Mouse (Mus musculus) midbrain, embryonic 16.5 days (tissue): ENCODE measurements at regions not wholly inside any gene's neighbourhood (a gene's known extent, or its start where the extent isn't known, plus 50 kb on each side); places are given as distances from the start of the nearest gene placed in this dataset.

Experiments
- ATAC-seq: fragments of 200-750 bp; cut with Nextera tagmentation; 2 replicates; pipeline ENCODE4 v1.8.0; 2017; ENCODE audit warnings: moderate TSS enrichment
- H3K27ac ChIP-seq: fragments of 300-500 bp; sonication (generic); 2 replicates; pipeline ENCODE4 v1.5.1; 2014; ENCODE audit warnings: mild to moderate bottlenecking, low read length, mixed read lengths
- H3K27me3 ChIP-seq: fragments of 300-500 bp; sonication (generic); 2 replicates; pipeline ENCODE4 v1.6.1; 2014; ENCODE audit warnings: low read depth, low read length, mixed read lengths; ENCODE audit not compliant: control insufficient read depth, insufficient read depth
- H3K36me3 ChIP-seq: fragments of 300-500 bp; sonication (generic); 2 replicates; pipeline ENCODE4 v1.6.1; 2014; ENCODE audit warnings: mild to moderate bottlenecking, low read length, moderate library complexity, mixed read lengths; ENCODE audit not compliant: control insufficient read depth, insufficient read depth
- H3K4me1 ChIP-seq: fragments of 300-500 bp; sonication (generic); 2 replicates; pipeline ENCODE4 v1.6.1; 2014; ENCODE audit warnings: mild to moderate bottlenecking, low read length, mixed read lengths; ENCODE audit not compliant: control insufficient read depth, insufficient read depth
- H3K4me2 ChIP-seq: fragments of 300-500 bp; sonication (generic); 2 replicates; pipeline ENCODE4 v1.6.1; 2014; ENCODE audit warnings: mild to moderate bottlenecking, low read length, mixed read lengths
- H3K4me3 ChIP-seq: fragments of 300-500 bp; sonication (generic); 2 replicates; pipeline ENCODE4 v1.5.1; 2014; ENCODE audit warnings: low read depth, mild to moderate bottlenecking, low read length, moderate library complexity, mixed read lengths
- H3K9ac ChIP-seq: fragments of 300-500 bp; sonication (generic); 2 replicates; pipeline ENCODE4 v1.6.1; 2014; ENCODE audit warnings: low read depth, low read length, mixed read lengths
- H3K9me3 ChIP-seq: fragments of 300-500 bp; sonication (generic); replicated peaks from 2 replicates; pipeline ENCODE4 v1.6.1; 2014; ENCODE audit warnings: mild to moderate bottlenecking, low read length, mixed read lengths; ENCODE audit not compliant: control insufficient read depth, poor library complexity, severe bottlenecking
- WGBS: fragments of 180-500 bp; shearing (Covaris S2); extraction: QIAGEN DNeasy Blood & Tissue Kit; methylation state at CpG from one replicate; pipeline ENCODE4 v1.1.7; 2014; 5-methylcytosine and 5-hydroxymethylcytosine counted together

DNA sequence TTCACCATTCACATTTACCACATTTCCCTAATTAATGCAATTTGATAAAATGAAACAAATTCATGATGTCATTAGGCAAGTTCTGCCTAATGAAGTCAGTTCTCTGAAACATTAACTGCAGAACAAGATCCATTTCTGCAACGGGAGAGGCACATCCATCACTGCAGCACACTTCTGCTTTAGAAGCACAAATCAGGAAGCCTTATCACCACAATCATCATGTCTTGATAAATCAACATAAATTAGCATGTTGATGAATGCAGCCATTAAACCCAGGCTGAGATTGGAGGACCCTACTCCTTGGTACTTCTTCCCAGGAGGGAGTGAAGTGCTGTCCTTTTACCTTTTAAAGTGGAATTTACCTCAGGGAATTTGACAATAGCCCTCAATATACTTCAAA, 1195.4 kb downstream of the Defb40 start:
- Histone ChIP-seq H3K27me3 (no peaks in the 10 kb centered on the region), H3K4me3 (no peak overlapping the region), H3K4me2 (no peak overlapping the region), H3K4me1 (no peaks in the 10 kb centered on the region), H3K36me3 (no peaks in the 10 kb centered on the region), H3K9me3 (no peaks in the 10 kb centered on the region), H3K27ac (no peak overlapping the region), H3K9ac (no peak overlapping the region)
- ATAC-seq, result no peak
- WGBS, result 37% methylated on average over 1 of the region's 1 CpGs

DNA sequence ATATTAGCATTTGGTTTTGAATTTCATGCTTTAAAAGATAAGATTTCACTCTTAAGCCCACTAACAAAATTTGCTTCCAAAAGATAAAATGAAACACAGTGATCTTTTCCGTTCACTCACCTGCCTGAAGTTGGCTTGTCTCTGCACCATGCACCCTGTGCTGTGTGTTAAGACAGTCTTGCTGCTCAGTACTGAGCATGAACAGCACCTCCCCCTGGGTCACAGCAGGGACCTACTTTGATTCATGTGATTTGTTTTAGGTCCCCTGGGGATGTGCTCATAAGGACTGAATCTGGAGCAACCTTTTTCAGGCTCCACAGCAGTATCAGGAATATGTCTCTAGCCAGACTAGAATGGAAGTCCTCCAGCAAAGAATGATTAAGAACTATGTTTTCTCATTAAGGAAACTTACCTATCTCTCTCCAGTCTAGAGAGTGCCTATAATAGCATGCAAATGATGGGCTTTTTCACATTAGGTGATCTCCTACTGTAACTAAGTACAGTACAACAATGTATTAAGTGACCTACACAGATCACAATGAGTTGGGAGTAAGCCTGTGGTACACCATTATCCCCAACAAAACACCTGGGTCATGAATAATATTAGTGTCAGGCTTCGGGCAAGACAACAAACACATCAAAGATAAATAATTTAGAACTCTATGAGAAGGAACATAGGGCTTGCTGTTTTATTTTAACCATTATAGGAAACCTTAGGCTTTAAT, 1196.3 kb downstream of the Defb40 start:
- no peak overlapping the region for H3K4me2 ChIP-seq
- H3K27me3 ChIP-seq, result no peaks in the 10 kb centered on the region
- no peak for ATAC-seq
- H3K27ac ChIP-seq, result no peak overlapping the region
- H3K36me3 ChIP-seq, result no peaks in the 10 kb centered on the region
- H3K4me3 ChIP-seq, result no peak overlapping the region
- 78% methylated on average over 2 of the region's 2 CpGs for WGBS
- H3K9me3 ChIP-seq, result no peaks in the 10 kb centered on the region
- no peak overlapping the region for H3K9ac ChIP-seq
- no peaks in the 10 kb centered on the region for H3K4me1 ChIP-seq

DNA sequence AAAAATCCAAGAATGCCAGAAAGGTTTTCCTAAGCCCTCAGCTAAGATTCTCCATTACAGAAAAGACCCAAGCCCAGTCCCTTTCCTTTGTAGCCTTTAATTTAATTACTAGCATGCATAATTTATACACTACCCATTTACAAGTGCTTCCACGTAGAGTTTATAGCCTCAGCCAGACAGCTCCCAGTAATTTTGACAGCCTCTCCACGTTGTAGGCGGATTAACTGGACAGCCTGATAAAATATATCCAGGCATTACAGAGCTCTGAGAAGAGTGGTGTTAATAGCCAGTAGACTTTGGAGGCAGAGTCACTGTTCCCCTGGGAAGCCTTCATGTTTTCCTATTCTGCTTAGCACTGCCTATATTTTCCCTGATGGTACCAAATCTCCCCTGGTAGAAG, 1202.6 kb downstream of the Defb40 start:
- ATAC-seq, result peak; percentile 68
- no peak overlapping the region for H3K4me3 ChIP-seq
- no peaks in the 10 kb centered on the region for H3K9me3 ChIP-seq
- no peaks in the 10 kb centered on the region for H3K36me3 ChIP-seq
- no peak overlapping the region for H3K9ac ChIP-seq
- H3K27ac ChIP-seq, result no peak overlapping the region
- WGBS, result 34% methylated on average over 3 of the region's 3 CpGs
- no peak overlapping the region for H3K4me2 ChIP-seq
- H3K27me3 ChIP-seq, result no peaks in the 10 kb centered on the region
- peaks cover 4% of the 10 kb centered on the region; the same call in 1 of the 2 replicates for H3K4me1 ChIP-seq

DNA sequence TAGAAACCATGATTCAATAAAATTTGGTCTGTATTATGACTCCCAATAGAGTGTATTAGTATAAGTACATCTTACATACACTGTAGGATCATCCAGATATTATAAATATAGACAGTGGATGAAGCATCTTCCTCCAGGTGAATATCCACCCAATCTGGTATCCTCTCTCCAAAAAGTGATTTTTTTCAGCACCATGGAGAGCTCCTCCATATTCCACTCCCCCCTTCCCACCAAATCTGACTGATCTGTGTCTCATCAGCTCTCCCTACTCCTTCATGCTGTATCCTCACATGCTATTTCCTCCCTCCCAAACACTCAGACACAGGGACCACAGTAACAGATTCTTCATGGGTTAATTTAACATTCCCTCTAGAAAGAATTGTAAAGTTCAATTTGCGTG, 1204.7 kb downstream of the Defb40 start:
- Histone ChIP-seq H3K4me2 (no peak overlapping the region), H3K36me3 (no peaks in the 10 kb centered on the region), H3K9ac (no peak overlapping the region), H3K27me3 (no peaks in the 10 kb centered on the region), H3K27ac (no peak overlapping the region), H3K9me3 (no peaks in the 10 kb centered on the region), H3K4me1 (peaks cover 4% of the 10 kb centered on the region; the same call in 1 of the 2 replicates), H3K4me3 (no peak overlapping the region)
- ATAC-seq, result no peak
- WGBS, result 91% methylated on average over 1 of the region's 1 CpGs

DNA sequence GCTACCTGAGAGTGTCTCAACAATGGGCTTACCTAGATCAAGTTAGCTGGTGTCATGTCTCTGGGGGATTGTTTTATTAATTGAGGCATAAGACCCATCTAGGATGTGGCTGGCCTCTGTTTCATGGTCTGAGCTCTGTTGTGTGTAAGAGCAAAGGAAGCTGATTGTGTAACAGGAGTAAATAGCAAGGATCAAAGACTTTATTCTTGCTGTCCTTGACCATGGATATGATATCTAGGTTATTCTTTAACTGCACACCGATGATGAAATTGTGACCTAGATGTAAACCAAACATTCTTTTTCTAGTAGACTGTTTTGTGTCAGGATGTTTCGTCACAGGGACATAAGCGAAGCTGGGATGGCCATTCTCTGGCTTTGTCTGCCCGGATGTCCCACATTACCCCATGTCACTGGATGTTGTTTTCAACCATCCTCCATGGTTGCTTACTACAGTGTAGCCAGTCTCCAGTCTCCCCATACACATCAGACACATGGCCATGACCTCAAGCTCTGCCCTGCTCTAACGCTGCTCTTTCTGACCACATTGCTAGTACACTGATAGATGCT, 1210.5 kb downstream of the Defb40 start:
- H3K4me2 ChIP-seq, result no peak overlapping the region
- no peaks in the 10 kb centered on the region for H3K4me1 ChIP-seq
- no peak for ATAC-seq
- no peaks in the 10 kb centered on the region for H3K36me3 ChIP-seq
- no peak overlapping the region for H3K4me3 ChIP-seq
- no peaks in the 10 kb centered on the region for H3K27me3 ChIP-seq
- H3K9me3 ChIP-seq, result no peaks in the 10 kb centered on the region
- 94% methylated on average over 5 of the region's 5 CpGs for WGBS
- H3K27ac ChIP-seq, result no peak overlapping the region
- H3K9ac ChIP-seq, result no peak overlapping the region

DNA sequence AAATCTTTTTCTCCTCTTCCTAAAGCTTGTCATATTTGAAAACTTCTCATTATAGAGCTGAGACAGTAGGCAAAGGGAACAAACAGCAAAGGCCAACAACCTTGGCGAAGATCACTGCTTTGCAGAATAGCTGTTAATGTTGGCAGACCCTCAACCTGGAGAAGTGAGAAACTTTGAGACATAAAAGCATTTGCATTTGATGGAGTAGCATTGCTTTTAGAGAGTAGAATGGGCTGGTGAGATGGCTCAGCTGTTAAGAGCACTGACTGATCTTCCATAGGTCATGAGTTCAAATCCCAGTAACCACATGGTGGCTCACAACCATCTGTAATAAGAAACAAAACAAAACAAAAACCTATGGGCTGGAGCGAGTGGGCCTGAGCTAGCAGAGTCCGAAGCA, 1253.4 kb downstream of the Defb40 start:
- WGBS, result 84% methylated on average over 3 of the region's 3 CpGs
- H3K4me3 ChIP-seq, result no peak overlapping the region
- H3K4me1 ChIP-seq, result no peaks in the 10 kb centered on the region
- no peak for ATAC-seq
- H3K4me2 ChIP-seq, result no peak overlapping the region
- H3K27ac ChIP-seq, result no peak overlapping the region
- no peaks in the 10 kb centered on the region for H3K27me3 ChIP-seq
- H3K36me3 ChIP-seq, result no peaks in the 10 kb centered on the region
- no peak overlapping the region for H3K9ac ChIP-seq
- H3K9me3 ChIP-seq, result no peaks in the 10 kb centered on the region

DNA sequence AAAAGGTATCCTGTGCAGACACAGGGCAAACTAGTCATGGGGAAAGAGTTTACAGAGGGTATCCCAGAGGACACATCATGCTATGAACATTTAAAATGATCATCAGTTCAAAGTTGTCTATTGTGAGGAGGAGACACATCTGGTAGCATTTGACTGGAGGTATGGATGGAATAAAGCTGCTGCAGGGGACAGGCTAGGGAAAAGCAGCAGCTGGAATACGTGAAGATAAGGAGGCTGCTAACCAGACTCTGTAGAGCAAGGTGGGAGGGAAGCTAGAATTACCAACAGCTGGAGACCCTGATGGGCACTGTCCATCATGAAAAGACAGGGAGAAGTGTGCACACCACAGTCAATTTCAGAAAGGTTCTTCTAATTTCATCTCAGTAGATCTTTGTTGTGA, 1268.9 kb downstream of the Defb40 start:
- ATAC-seq, result no peak
- Histone ChIP-seq H3K9ac (no peak overlapping the region), H3K4me2 (no peak overlapping the region), H3K36me3 (no peaks in the 10 kb centered on the region), H3K4me3 (no peak overlapping the region), H3K27ac (no peak overlapping the region), H3K9me3 (no peaks in the 10 kb centered on the region), H3K27me3 (no peaks in the 10 kb centered on the region), H3K4me1 (no peaks in the 10 kb centered on the region; the same call in 1 of the 2 replicates)
- 75% methylated on average over 1 of the region's 1 CpGs for WGBS

DNA sequence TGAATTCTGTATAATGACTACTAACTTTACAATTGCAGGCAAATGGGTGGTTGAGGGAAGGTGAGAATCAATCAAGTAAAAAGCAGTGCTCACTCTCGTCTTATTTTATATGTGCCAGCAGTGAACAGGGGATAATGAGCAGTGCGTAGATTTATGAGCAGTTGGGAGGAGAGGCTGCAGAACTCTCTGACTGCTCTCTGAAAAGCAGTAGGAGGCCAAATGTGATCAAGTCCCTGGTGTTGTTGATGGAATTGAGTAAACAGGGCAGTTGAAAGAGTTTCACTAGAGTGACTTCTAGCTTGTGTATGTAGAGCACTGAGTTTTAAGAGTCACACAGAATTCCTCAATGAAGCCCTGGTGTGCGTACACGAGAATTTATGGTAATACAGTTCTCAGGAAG, 1269.6 kb downstream of the Defb40 start:
- H3K4me2 ChIP-seq, result no peak overlapping the region
- no peak overlapping the region for H3K4me3 ChIP-seq
- no peak overlapping the region for H3K9ac ChIP-seq
- H3K36me3 ChIP-seq, result no peaks in the 10 kb centered on the region
- no peak for ATAC-seq
- no peak overlapping the region for H3K27ac ChIP-seq
- 89% methylated on average over 4 of the region's 4 CpGs for WGBS
- no peaks in the 10 kb centered on the region; the same call in 1 of the 2 replicates for H3K4me1 ChIP-seq
- H3K27me3 ChIP-seq, result no peaks in the 10 kb centered on the region
- H3K9me3 ChIP-seq, result no peaks in the 10 kb centered on the region

DNA sequence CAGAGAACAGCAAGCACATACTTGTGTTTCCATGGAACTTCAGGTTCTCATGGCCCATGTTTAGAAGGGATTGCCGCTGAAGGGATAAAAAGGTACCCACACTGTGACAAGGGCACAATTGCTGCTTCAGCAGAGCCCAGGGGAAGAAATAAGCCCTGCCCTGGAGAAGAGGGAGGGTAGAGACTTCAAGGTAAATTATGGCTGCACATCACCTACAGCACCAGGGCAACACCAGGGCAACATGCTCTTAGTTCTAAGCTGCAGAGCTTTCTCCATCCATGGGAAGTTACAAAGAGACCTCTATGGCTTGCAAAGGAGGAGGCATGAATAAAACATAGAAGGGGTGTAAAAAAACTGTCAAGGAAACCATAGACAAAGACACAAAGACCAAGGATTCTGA, 1273.8 kb downstream of the Defb40 start:
- Histone ChIP-seq H3K9me3 (no peaks in the 10 kb centered on the region), H3K9ac (no peak overlapping the region), H3K4me2 (no peak overlapping the region), H3K36me3 (no peaks in the 10 kb centered on the region), H3K4me3 (no peak overlapping the region), H3K27me3 (no peaks in the 10 kb centered on the region), H3K27ac (no peak overlapping the region), H3K4me1 (no peaks in the 10 kb centered on the region; the same call in 1 of the 2 replicates)
- no peak for ATAC-seq
- WGBS, result 38% methylated on average over 1 of the region's 1 CpGs
